Mouse (Mus musculus): ENCODE data around the gene Olfr1128. TPM values are rescaled to one million over a fixed set of nuclear protein-coding genes. Genes with fewer than 3 reads are reported as not detected.
A peak's percentile ranks its signal among the peaks of the same experiment; 100 is the strongest.
"Not testable (repeated sequence)": the region's sequence is repeated elsewhere in the genome, so short reads cannot be mapped to it uniquely, and the experiment has no call there.

Gene Olfr1128
- not detected in 2 replicates for polyA plus RNA-seq (2014; fragmentation: Nextera tagmentation; extraction: Ambion mirVana)

DNA sequence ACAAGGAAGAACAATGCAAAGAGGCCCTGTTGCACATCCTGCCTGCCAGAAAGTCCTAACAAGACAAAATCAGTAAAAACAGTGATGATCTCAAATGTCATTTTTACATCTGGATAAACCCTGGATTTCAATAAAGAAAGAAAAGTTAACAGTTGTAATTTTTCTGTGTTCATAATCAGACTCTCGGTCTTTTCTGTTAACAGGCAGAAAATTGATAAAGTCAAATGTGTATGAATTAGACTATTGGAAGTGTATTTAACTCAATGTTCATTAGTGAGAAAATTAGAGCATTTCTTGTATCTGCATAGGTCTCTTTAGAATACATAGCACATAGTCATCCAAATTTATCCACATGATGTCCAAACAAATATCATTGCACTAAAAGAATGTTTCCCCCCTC is at the start of gene Olfr1128:
TSS of gene Olfr1128 (minus strand) at position 101 of the 400 bp plus-strand sequence.
- H3K36me3 ChIP-seq (ENCODE audit: control insufficient read depth, insufficient read depth, low read length), result no peaks in the 10 kb centered on the region

DNA sequence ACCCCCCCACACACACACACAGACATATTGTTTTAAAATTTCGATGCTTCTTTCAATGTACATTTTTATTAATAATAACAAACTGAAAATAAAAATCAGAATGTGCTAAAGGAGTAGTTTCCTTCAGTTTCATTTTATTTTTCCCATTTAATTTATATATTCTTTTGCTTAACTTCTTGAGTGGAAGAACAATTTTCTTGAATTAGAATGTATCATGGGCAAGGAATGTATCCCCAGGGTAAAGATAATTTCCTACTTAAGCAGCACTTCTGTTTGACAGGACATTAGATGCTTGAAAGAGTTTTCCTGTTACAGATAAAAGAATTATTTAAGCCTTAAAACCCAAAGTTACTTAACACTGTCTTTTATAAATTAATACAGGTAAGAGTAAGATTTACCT is 28.3 kb upstream of the Olfr1128 start, which contains the start of gene Olfr1129:
TSS of gene Olfr1129 (plus strand) at position 301 of the 400 bp plus-strand sequence.
- H3K4me3 ChIP-seq (ENCODE audit: low read depth, low read length); H3K9me3 ChIP-seq (ENCODE audit: control insufficient read depth, low read length); ATAC-seq (replicated peaks; ENCODE audit: low FRiP score); H3K9ac ChIP-seq (ENCODE audit: low read depth, low read length); H3K27ac ChIP-seq (ENCODE audit: low read depth, low read length); H3K4me2 ChIP-seq; H3K36me3 ChIP-seq (ENCODE audit: control insufficient read depth, insufficient read depth, low read length); H3K4me1 ChIP-seq (replicated peaks; ENCODE audit: control insufficient read depth, insufficient read depth, low read length); DNase-seq (ENCODE audit: low spot score); H3K27me3 ChIP-seq (replicated peaks; ENCODE audit: control insufficient read depth, insufficient read depth, low read length): not testable (repeated sequence)
- 63% methylated on average over 1 of the region's 1 CpGs for WGBS

More for the DNA sequence above, at the start of gene Olfr1128:
- Histone ChIP-seq H3K4me1 (replicated peaks; ENCODE audit: control insufficient read depth, insufficient read depth, low read length) (no peaks in the 10 kb centered on the region), H3K4me2 (no peak within 1 kb of the TSS), H3K4me3 (ENCODE audit: low read depth, low read length) (no peak within 1 kb of the TSS), H3K9me3 (ENCODE audit: control insufficient read depth, low read length) (no peaks in the 10 kb centered on the region), H3K27me3 (replicated peaks; ENCODE audit: control insufficient read depth, insufficient read depth, low read length) (no peaks in the 10 kb centered on the region), H3K27ac (ENCODE audit: low read depth, low read length) (no peak within 1 kb of the TSS), H3K9ac (ENCODE audit: low read depth, low read length) (no peak within 1 kb of the TSS)
- 81% methylated on average over 1 of the region's 1 CpGs for WGBS
- DNase-seq (ENCODE audit: low spot score) (no peak), ATAC-seq (replicated peaks; ENCODE audit: low FRiP score) (no peak)

DNA sequence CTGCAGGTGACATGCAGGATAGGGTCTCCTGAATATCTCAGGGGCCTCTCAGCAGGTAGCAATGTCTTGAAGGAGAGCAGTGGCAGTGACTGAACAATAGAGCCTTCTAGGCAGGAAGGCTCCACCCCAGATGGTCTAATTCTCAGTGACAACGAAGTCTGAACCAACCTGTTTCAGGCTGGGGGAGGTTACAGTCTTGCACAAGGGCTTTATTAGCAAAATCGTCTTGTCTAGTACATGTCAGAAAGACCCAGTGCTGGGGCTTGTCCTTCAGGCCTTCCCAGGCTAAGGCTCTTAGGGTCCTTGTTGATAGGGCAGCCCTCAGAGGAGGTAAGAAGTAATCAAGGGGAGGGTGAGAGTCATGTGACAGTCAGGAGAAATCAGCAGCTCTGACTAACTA is 10.5 kb downstream of the Olfr1128 start:
- H3K27ac ChIP-seq (ENCODE audit: low read depth, low read length), result no peak overlapping the region
- H3K4me3 ChIP-seq (ENCODE audit: low read depth, low read length), result no peak overlapping the region
- H3K9ac ChIP-seq (ENCODE audit: low read depth, low read length), result no peak overlapping the region
- no peak overlapping the region for H3K4me2 ChIP-seq
- WGBS, result 60% methylated on average over 2 of the region's 2 CpGs
- no peaks in the 10 kb centered on the region for H3K27me3 ChIP-seq (replicated peaks; ENCODE audit: control insufficient read depth, insufficient read depth, low read length)
- no peaks in the 10 kb centered on the region for H3K4me1 ChIP-seq (replicated peaks; ENCODE audit: control insufficient read depth, insufficient read depth, low read length)
- ATAC-seq (replicated peaks; ENCODE audit: low FRiP score), result no peak
- H3K9me3 ChIP-seq (ENCODE audit: control insufficient read depth, low read length), result no peaks in the 10 kb centered on the region
- H3K36me3 ChIP-seq (ENCODE audit: control insufficient read depth, insufficient read depth, low read length), result no peaks in the 10 kb centered on the region
- DNase-seq (ENCODE audit: low spot score), result no peak

DNA sequence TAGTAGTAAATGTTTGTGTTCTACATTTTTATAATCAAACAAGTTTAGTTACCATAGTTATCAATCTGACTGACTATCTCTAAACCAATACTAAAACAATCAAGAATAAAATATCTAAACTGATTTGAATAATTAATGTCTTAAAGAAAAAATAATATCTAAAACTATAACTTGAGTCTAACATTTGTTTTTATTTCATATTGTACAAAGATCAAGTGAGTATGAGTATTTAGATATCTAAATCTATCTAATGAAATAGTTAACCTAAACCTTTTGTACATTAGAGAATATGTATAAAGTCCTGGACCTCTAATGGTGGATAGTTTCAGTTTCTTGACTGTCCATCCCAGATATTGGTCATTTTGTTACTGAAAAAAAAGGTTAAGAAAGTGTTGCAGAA is 13.8 kb downstream of the Olfr1128 start, which contains the start of gene Olfr153:
TSS of gene Olfr153 (plus strand) at position 301 of the 400 bp plus-strand sequence.
- Histone ChIP-seq H3K4me2 (no peak within 1 kb of the TSS), H3K27me3 (replicated peaks; ENCODE audit: control insufficient read depth, insufficient read depth, low read length) (no peaks in the 10 kb centered on the region), H3K9ac (ENCODE audit: low read depth, low read length) (no peak within 1 kb of the TSS), H3K9me3 (ENCODE audit: control insufficient read depth, low read length) (no peaks in the 10 kb centered on the region), H3K4me3 (ENCODE audit: low read depth, low read length) (no peak within 1 kb of the TSS), H3K4me1 (replicated peaks; ENCODE audit: control insufficient read depth, insufficient read depth, low read length) (no peaks in the 10 kb centered on the region), H3K27ac (ENCODE audit: low read depth, low read length) (no peak within 1 kb of the TSS), H3K36me3 (ENCODE audit: control insufficient read depth, insufficient read depth, low read length) (no peaks in the 10 kb centered on the region)
- ATAC-seq (replicated peaks; ENCODE audit: low FRiP score) (no peak), DNase-seq (ENCODE audit: low spot score) (no peak)

DNA sequence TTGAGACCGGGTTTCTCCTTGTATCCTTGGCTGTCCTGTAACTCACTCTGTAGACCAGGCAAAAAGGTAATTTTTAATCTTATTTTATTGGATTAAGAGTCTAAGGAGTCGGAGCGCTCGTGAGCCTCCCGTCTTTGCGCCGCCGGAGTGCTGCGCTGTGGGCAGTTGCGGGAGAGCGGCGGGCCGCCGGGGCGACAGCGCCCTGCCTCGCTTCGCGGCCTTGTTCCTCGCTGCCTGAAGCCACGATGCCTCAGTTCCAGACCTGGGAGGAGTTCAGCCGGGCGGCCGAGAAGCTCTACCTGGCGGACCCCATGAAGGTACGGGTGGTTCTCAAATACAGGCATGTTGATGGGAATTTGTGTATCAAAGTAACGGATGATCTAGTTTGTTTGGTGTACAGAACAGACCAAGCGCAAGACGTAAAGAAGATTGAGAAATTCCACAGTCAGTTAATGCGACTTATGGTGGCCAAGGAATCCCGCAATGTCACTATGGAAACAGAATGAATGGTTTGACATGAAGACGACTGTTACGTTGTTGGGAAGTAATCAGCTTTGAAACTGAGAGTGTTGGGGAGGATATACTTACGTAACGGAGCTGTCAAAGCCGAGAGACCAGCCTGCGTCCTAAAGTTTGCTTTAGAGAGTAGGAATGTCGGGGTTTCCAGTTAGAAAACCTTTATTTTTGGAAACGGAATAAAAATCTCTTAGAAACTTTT is 19.3 kb downstream of the Olfr1128 start:
- H3K9me3 ChIP-seq (ENCODE audit: control insufficient read depth, low read length); H3K27me3 ChIP-seq (replicated peaks; ENCODE audit: control insufficient read depth, insufficient read depth, low read length); H3K4me3 ChIP-seq (ENCODE audit: low read depth, low read length); ATAC-seq (replicated peaks; ENCODE audit: low FRiP score); H3K27ac ChIP-seq (ENCODE audit: low read depth, low read length); H3K36me3 ChIP-seq (ENCODE audit: control insufficient read depth, insufficient read depth, low read length); H3K4me1 ChIP-seq (replicated peaks; ENCODE audit: control insufficient read depth, insufficient read depth, low read length); DNase-seq (ENCODE audit: low spot score); H3K9ac ChIP-seq (ENCODE audit: low read depth, low read length): not testable (repeated sequence)
- H3K4me2 ChIP-seq, result 0 out of 2 replicates have a peak overlapping the region, but pooled peaks have one; percentile 31
- WGBS, result 29% methylated on average over 38 of the region's 39 CpGs

DNA sequence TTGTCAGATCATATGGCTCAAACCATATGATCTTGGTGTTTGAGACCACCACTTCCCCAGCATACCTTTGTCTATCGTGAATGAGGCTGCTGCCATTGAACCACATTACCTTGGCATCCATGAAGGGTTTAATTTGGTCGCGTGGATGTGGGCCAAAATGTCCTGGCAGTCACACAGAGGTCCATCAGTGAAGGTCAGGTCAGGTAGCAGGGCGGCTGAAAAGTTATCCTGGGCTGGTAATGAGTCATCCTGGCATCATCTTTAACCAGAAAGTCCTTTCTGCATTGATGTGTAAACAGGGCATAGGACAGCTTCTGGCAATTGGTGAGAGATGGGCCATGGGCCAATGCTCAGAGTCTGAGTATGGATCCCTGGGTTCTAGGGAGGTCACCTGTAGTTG is 24.7 kb downstream of the Olfr1128 start:
- no peak overlapping the region for H3K4me2 ChIP-seq
- DNase-seq (ENCODE audit: low spot score) (no peak), ATAC-seq (replicated peaks; ENCODE audit: low FRiP score) (no peak)
- no peaks in the 10 kb centered on the region; the same call in 1 of the 2 replicates for H3K9me3 ChIP-seq (ENCODE audit: control insufficient read depth, low read length)
- H3K9ac ChIP-seq (ENCODE audit: low read depth, low read length), result no peak overlapping the region
- no peaks in the 10 kb centered on the region for H3K36me3 ChIP-seq (ENCODE audit: control insufficient read depth, insufficient read depth, low read length)
- H3K4me1 ChIP-seq (replicated peaks; ENCODE audit: control insufficient read depth, insufficient read depth, low read length), result no peaks in the 10 kb centered on the region
- no peak overlapping the region for H3K27ac ChIP-seq (ENCODE audit: low read depth, low read length)
- WGBS, result 77% methylated on average over 4 of the region's 4 CpGs
- no peaks in the 10 kb centered on the region for H3K27me3 ChIP-seq (replicated peaks; ENCODE audit: control insufficient read depth, insufficient read depth, low read length)
- no peak overlapping the region for H3K4me3 ChIP-seq (ENCODE audit: low read depth, low read length)

DNA sequence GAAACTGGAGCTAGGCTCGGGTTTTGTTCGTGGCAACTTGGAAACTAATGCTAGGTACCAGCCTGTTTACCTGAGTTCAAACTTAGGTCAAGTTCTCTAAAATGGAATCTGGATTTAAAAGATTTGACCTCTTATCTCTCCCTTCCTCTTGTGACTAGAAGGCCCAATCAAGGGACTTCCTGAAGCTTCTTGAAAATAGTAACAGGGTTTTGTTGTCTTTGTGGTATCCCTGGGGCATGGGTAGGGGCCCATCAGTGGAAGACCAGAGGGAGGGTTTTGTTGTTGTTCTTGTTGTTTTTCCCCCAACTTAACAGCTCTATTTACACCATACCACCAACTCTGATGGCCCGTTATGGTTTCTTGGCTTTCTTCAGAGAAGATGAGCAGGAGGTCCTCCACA is 28.8 kb downstream of the Olfr1128 start:
- no peak overlapping the region for H3K4me2 ChIP-seq
- no peaks in the 10 kb centered on the region; the same call in 1 of the 2 replicates for H3K9me3 ChIP-seq (ENCODE audit: control insufficient read depth, low read length)
- H3K4me1 ChIP-seq (replicated peaks; ENCODE audit: control insufficient read depth, insufficient read depth, low read length), result no peaks in the 10 kb centered on the region
- 81% methylated on average over 3 of the region's 3 CpGs for WGBS
- DNase-seq (ENCODE audit: low spot score) (no peak), ATAC-seq (replicated peaks; ENCODE audit: low FRiP score) (no peak)
- H3K36me3 ChIP-seq (ENCODE audit: control insufficient read depth, insufficient read depth, low read length), result no peaks in the 10 kb centered on the region
- H3K9ac ChIP-seq (ENCODE audit: low read depth, low read length), result no peak overlapping the region
- no peaks in the 10 kb centered on the region for H3K27me3 ChIP-seq (replicated peaks; ENCODE audit: control insufficient read depth, insufficient read depth, low read length)
- H3K4me3 ChIP-seq (ENCODE audit: low read depth, low read length), result no peak overlapping the region
- no peak overlapping the region for H3K27ac ChIP-seq (ENCODE audit: low read depth, low read length)

DNA sequence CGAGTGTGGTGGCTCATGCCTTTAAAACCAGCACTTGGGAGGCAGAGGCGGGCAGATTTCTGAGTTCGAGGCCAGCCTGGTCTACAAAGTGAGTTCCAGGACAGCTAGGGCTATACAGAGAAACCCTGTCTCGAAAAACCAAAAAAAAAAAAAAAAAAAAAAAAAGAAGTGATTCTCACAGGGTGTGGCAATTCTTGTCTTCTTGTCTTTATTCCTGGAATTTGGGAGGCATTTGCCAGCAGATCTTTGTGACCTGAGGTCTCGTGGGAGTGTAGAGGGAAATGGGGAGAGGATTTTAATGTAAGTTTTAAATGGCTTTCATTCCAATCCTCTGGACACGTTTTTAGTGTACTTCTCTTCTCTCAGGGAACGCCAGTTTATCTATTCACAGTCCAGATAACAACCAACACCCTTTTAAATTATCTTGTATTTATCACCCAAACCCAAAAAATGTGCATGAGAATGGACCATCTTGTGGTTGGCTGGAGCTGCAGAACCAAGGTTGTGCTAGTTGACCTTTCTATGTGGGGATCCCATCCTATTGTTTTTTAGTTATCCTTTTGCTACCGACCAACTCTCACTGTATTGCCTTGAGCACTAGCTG is 29.8 kb downstream of the Olfr1128 start:
- 73% methylated on average over 7 of the region's 8 CpGs for WGBS
- no peak overlapping the region for H3K27ac ChIP-seq (ENCODE audit: low read depth, low read length)
- H3K4me3 ChIP-seq (ENCODE audit: low read depth, low read length), result no peak overlapping the region
- H3K4me1 ChIP-seq (replicated peaks; ENCODE audit: control insufficient read depth, insufficient read depth, low read length), result no peaks in the 10 kb centered on the region
- no peaks in the 10 kb centered on the region for H3K36me3 ChIP-seq (ENCODE audit: control insufficient read depth, insufficient read depth, low read length)
- H3K9me3 ChIP-seq (ENCODE audit: control insufficient read depth, low read length), result no peaks in the 10 kb centered on the region; the same call in 1 of the 2 replicates
- no peak overlapping the region for H3K9ac ChIP-seq (ENCODE audit: low read depth, low read length)
- H3K27me3 ChIP-seq (replicated peaks; ENCODE audit: control insufficient read depth, insufficient read depth, low read length), result no peaks in the 10 kb centered on the region
- ATAC-seq (replicated peaks; ENCODE audit: low FRiP score) (no peak), DNase-seq (ENCODE audit: low spot score) (no peak)
- H3K4me2 ChIP-seq, result no peak overlapping the region

DNA sequence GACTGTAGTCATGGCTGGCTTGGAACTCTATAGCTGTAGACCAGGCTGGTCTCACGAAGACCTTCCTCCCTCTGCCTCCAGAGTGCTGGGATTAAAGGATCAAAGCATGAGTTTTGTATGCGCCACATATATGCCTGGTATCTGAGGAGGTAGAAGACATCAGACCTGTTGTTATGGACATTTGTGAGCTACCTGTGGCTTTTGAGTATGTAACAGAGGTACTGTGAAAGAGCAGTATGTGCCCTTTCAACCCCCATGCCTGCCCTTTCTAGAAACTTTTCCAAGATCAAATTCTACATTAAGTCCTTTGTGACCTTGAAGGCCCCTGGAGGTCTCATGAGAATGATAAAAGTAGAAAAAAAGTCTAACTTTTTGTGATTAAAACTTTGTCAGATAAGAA is 30.3 kb downstream of the Olfr1128 start:
- DNase-seq (ENCODE audit: low spot score) (no peak), ATAC-seq (replicated peaks; ENCODE audit: low FRiP score) (no peak)
- Histone ChIP-seq H3K27me3 (replicated peaks; ENCODE audit: control insufficient read depth, insufficient read depth, low read length) (no peaks in the 10 kb centered on the region), H3K9me3 (ENCODE audit: control insufficient read depth, low read length) (no peaks in the 10 kb centered on the region; the same call in 1 of the 2 replicates), H3K4me3 (ENCODE audit: low read depth, low read length) (no peak overlapping the region), H3K4me2 (no peak overlapping the region), H3K36me3 (ENCODE audit: control insufficient read depth, insufficient read depth, low read length) (no peaks in the 10 kb centered on the region), H3K9ac (ENCODE audit: low read depth, low read length) (no peak overlapping the region), H3K4me1 (replicated peaks; ENCODE audit: control insufficient read depth, insufficient read depth, low read length) (no peaks in the 10 kb centered on the region), H3K27ac (ENCODE audit: low read depth, low read length) (no peak overlapping the region)
- WGBS, result 91% methylated on average over 2 of the region's 2 CpGs

All from liver, embryonic 11.5 days (tissue).